Mouse (Mus musculus) brain, embryonic 14.5 days (tissue): ENCODE results near the gene Fndc7.

Experiments
- CTCF ChIP-seq: fragments of 200-500 bp; IDR thresholded peaks from 2 replicates; pipeline ENCODE4 v1.5.1; 2012; ENCODE audit warnings: inconsistent platforms, mild to moderate bottlenecking, moderate library complexity, borderline replicate concordance; ENCODE audit not compliant: insufficient read depth, insufficient read length; ENCODE audit errors: extremely low read depth
- POLR2A ChIP-seq: fragments of 200-500 bp; IDR thresholded peaks from 2 replicates; pipeline ENCODE4 v1.6.1; 2012; ENCODE audit warnings: mild to moderate bottlenecking, inconsistent platforms, borderline replicate concordance; ENCODE audit not compliant: poor library complexity, insufficient read depth, insufficient read length, severe bottlenecking; ENCODE audit errors: extremely low read depth

DNA sequence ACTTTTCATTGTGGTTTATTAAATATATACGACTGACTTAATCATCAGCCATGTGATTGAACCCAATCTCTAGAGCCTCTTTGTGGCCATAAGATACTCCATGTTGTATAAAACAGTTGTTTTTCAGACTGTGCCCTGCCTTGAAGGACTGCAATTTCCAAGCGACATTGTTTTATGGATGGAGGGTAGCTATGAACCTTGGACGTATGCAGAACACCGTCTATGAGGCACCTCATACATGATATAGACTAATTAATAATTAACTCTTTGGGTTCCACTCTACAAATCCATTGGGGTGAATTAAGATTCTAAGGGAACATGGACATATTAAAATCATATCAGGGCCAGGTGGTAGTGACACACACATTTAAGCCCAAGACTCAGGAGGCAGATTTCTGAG, 35.9 kb upstream of the Fndc7 start:
- TF ChIP-seq CTCF (no peak), POLR2A (no peak)
